Mouse (Mus musculus) right cerebral cortex, adult 18-20 months (tissue): Measurements from ENCODE around the gene Dnajb5.
"Not testable (repeated sequence)": the region's sequence is repeated elsewhere in the genome, so short reads cannot be mapped to it uniquely, and the experiment has no call there.

Experiments used
- DNase-seq: peaks from one replicate; pipeline ENCODE4 v3.0.0; 2022; ENCODE audit warnings: mixed read lengths

The Dnajb5 gene

DNA sequence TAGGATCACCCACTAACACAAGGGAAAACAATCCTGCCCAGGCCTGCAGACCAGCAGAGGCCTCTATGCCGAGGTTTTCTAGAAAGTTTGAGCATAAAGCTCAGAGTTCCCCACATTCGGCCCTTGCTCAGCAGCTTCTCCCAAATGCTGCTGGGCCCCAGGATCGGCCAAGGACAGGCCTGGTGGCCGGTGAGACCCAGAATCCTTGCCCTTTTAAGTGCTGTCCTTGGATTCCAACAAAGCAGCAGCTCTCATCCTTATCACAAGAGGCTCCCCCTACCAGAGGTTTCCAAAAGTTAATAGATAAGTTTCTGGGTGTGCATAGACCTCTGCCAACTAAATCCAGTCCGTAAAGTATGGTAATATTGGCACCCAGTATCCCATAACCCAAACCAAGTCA lies 24.3 kb downstream of the Dnajb5 start:
- no peak for DNase-seq

DNA sequence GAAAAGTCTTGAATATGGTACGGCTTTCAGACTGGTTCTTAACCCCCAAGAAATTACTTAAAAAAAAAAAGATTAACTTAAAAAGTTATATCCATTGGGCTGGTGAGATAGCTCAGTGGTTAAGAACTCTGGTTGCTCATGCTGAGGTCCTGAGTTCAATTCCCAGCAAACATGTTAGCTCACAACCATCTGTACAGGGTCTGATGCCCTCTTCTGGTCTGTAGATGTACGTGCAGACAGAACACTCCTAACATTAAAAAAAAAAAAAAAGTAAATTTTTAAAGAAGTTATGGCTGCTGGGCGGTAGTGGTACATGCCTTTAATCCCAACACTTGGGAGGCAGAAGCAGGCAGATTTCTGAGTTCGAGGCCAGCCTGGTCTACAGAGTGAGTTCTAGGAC lies 28.4 kb downstream of the Dnajb5 start:
- DNase-seq, result no peak

DNA sequence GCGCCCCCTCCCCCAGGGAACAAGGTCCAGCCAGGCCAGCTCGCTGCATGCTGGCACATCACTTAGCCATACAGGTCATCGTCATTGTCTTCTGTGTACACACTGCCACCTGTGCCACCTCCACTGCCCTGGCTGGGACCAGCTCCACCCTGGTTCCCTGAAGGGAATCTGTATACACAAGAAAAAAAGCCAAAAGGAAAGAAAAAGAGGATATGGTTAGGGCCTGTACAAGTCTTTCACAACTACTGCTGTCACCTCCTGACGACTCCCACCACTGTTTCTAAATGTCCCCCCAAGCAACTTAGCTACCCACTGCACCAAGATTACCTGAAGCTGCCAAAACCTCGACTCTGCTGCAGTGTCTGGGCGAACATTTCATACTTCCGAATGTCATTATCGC lies 30.9 kb downstream of the Dnajb5 start:
- DNase-seq, result not testable (repeated sequence)

DNA sequence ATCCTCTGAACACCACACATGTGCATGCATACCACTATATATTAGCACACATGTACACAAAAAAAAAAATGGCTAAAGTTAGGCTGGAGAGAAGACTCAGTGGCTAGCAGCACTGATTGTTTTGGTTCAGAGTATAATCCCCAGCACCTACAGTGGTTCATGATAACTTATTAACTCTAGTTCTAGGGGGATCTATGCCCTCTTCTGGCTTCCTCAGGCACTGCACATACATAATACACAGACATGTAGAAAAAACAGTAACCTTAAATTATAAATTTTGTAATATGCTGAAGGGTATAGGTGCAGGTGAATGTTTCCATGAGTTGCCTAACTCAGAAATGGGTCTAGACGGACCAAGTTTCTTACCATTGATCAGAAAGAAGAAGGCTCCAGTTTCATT lies 38.7 kb downstream of the Dnajb5 start:
- no peak for DNase-seq

DNA sequence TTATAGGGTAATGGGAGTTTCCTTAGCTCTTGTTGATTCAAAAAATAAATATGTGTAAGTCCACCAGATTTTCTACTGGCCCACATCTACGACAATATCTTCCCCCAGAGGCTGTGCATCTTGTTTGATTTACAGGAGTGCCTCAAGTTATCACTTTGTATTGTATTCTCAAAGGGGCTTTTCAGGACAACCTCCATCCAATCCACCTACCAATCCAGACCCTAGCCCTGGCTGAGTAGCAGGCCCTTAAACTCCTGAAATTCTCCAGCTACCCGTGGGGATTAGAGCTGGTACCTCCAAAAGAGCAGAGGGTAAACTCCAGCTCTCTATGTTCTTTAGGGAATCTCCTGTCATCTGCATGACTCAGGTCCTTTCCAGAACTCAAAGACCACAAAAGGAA lies 48.4 kb downstream of the Dnajb5 start:
- no peak for DNase-seq

DNA sequence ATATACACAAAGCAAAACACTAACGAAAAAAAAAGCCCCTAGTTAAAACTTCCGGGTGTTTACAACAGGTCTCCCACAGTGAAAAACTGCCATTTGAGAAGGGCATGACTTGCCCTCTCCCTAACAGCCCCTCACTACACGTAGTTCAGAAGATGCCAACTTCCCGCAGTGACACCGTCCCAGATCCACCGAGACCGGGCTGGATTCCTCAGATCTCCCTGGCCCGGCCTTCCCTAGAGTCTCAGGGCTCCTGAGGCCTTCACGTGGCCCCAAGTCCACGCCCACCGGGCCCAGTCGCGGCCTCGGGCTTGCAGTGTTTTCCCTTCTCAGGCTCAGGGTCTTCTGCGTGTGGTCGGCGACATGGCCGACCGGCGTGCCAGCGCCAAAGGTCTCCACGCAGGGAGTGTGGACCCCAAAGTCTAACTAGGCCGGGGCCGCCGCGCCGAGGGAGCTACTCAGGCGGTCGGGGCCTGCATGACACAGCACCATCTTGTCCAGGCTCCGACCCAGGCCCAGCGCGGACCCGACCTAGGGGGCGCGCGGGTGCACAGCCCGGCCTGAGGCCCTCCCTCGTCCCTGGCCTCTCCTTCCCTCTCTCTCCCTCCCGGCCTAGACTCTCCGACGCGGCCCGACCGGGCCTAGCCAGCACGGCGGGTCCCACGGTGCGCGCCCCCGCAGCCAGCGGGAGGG lies 50.0 kb downstream of the Dnajb5 start:
- DNase-seq, result peak; percentile 63

DNA sequence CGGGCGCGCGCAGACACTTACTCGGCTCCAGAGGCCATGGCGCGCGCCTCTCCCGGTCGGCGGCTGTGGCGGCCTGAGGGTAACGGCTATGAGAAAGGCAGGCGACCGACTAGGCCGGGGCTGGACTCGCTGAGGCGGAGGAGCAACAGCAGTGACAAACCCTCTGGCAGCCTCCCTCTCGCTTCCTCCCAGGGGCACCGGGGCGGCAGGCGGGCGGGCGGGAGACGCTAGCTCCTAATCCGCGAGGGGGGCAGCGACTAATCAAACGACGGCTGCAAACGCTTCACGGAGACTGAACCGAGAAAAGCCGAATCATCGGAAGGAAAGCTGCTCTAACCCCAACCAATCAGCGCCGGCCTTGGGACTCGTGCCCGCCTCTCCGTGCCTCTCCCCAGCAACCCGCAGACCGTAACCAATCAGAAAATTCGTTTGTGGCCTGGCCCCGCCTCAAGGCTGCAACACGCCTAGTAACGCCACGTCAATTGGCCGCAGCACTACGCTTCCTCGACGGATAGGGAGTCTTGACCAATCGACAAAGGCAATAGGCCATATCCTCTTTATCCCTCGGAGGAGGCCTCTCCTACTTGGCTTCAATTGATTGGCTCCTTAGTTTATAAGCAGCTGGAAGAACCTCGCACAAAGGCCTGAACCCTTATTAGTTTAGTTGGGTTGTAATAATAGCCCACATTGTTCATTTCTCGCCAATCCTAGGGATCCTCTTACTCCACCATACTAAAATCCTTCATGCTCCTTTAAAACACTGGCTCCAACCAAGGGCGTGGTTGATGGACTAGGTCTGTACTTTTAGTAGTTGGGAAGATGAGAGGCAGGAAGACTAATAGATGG lies 50.8 kb downstream of the Dnajb5 start, which contains the start of gene Vcp:
Vcp (minus strand) TSS at position 367 of the 846 bp plus-strand sequence.
- DNase-seq, result peak; percentile 100

DNA sequence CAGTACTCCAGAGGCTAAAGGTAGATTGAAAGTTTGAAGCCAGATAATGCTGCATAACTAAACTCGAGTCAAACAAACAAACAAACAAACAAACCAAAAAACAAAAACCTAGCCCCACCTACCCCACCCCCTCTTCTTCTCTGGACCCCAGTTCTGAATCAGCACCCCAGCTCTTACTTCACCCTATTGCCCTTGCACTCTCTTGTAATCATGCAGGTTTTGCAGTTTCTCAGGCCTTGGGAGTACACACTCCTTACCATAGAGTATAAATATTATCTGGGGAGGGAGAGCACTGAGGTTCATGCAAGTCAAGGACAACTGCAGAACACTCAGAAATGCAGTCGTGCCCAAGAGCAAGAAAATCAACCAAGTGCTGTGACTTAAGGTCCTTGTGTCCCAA lies 51.7 kb downstream of the Dnajb5 start:
- DNase-seq, result no peak

DNA sequence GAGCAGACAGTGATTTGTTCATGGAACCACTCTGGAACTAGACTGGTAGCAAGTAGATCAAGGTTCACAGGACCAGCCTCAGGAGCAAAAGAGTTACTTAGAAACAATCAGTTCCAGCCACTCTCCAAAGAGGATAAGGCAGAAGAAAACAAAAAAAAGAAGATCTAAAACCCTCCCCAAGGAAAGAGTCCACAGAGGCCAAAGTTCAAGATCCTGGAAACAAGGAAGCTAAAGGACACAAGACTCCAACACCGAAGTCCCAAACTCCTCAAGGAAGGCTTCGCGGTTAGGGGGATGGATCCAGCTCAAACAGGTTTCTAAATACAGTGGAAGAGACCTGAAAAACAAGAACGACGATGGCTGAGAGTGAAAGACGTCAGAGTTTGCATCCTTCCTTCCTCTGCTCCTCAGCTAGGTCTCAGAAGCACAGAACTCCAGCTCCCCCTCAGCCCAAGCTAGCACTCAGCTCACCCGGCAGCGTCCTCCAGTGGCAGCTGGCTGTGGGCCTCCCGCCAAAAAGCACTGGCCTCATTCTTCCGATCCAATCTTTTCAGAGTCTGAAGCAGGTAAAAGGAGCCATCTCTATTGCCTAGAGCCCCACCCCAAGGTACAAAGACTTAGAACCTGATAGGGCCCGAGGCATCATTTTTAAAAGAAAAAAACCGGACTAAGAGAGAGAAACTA lies 53.3 kb downstream of the Dnajb5 start:
- no peak for DNase-seq

DNA sequence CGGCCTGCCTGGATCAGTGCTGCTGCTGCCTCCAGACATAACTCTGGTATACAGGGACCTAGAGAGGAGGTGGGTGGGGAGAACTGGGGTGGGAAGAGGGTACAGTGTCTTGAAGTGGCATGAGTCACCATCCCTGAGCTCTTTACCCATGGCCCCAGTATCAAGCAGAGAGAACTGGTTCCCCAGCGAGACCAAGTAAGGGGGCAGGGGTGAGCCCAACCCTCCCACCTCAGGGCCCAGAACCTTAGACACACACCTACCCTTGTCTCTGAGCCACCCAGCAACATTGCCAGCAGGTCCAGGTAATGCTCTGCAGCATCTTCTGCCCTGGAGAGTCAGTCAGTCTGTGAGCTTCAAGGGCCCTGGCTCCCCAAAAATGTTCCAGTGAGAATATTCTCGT lies 55.3 kb downstream of the Dnajb5 start:
- no peak for DNase-seq

DNA sequence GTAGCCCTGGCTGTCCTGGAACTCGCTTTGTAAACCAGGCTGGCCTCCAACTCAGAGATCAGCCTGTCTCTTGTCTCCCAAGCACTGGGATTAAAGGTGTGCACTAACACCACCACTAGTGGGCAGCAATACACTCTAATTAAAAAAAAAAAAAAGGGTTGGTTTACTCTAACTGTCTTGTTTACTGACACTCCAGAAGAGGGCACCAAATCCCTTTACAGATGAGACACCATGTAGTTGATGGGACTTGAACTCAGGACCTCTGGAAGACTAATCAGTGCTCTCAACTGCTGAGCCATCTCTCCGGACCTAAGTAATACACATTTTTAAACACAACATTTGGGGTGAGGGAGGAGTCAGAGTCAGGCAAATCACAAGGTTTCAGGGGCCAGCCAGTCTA lies 56.2 kb downstream of the Dnajb5 start:
- no peak for DNase-seq
